Mouse (Mus musculus): ENCODE measurements around the gene Dus1l. TPM values are rescaled to one million over a fixed set of nuclear protein-coding genes. Genes with fewer than 3 reads are reported as not detected.
"Not testable (repeated sequence)": the region's sequence is repeated elsewhere in the genome, so short reads cannot be mapped to it uniquely, and the experiment has no call there.

Gene Dus1l
- total and polyA plus RNA-seq, 3 experiments = 98.7 to 155 (median 120) TPM

DNA sequence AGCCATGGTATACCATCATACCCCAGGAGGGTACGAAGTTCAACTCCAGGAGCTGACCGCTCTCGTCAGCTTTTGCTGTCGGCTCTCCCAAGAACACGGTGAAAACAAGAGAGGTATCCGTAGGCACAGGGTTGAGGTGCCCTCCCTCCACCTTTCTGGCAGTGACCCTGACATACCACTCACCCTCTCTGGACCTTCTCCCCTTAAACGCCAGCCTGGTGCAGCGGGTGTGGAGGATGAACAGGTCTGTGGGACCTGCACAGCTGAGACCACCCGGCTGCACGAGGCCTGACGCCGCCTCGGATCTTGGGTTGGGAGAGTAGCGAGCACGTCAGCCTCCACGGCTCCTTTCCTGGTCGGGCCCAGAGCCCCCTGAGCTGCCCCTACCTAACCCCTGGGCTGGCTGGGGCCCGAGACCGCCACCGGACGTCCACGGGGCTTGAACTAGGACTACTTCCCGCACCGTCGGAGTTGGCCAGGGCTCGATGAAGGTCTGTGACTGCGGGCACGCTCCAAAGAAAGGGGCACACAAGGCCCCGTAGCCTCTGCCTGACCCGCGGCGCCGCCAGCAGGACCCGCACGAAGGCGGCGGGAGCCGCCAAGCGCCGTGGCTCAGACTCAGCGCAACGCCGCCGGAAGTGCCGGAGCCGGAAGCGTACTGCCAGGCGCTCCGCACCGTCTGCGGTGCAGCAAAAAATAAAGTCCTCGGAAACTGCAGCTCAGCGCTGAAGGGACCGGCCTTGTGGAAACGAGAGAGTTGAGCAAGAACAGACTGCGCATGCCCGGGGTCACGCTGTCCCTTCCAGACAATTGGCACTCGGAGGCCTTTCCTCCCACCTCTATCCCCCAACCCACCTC is at the start of gene Dus1l (continued):
- TF ChIP-seq ELF1 (IDR thresholded peaks at IDR 0.05; ENCODE audit: low read depth, low read length) = peak; percentile 90

GRCm38 (mm10) chr11:120844329-120844728 is 48.1 kb upstream of the Dus1l start:
- TF ChIP-seq ZNF384 (IDR thresholded peaks at IDR 0.05; ENCODE audit: low read depth, low read length) (peak; percentile 57; the same call in 1 of the 2 replicates), NRF1 (IDR thresholded peaks at IDR 0.05; ENCODE audit: low read depth, low read length) (no peak)
- no peaks in the 10 kb centered on the region for H3K79me2 ChIP-seq (replicated peaks; ENCODE audit: control insufficient read depth, extremely low read depth, insufficient read depth, poor library complexity, severe bottlenecking)
- in situ Hi-C loops (cut with MboI; ENCODE audit: low pct_ligation_motif_present, low pct_unique_long_range_greater_than_20kb, low sequenced_read_pairs) = no loop called here
- H3K4me2 ChIP-seq (ENCODE audit: insufficient read depth, low read depth, poor library complexity, severe bottlenecking) = no peak overlapping the region
- no peaks in the 10 kb centered on the region for H3K9me3 ChIP-seq (replicated peaks; ENCODE audit: low read length)
- no peak overlapping the region for H3K4me3 ChIP-seq (replicated peaks in 1 of 3; ENCODE audit: low read depth in 2 of 3, low read length in 2 of 3, poor library complexity in 1 of 3)
- H3K27me3 ChIP-seq (replicated peaks) = no peaks in the 10 kb centered on the region
- no peak for DNase-seq (ENCODE audit: extremely low read depth)
- no peaks in the 10 kb centered on the region for H3K4me1 ChIP-seq (ENCODE audit: control insufficient read depth in 1 of 2, insufficient read depth in 2 of 2)
- H3K27ac ChIP-seq (ENCODE audit: insufficient read depth, low read depth) = no peak overlapping the region
- H3K36me3 ChIP-seq (replicated peaks in 1 of 2; ENCODE audit: control insufficient read depth in 1 of 2, insufficient read depth in 1 of 2, low read length in 1 of 2) = peaks cover 0 to 8% of the 10 kb centered on the region in 2 experiments
- dilution Hi-C loops (cut with MboI; ENCODE audit: extremely low pct_ligation_motif_present, extremely low pct_unique_long_range_greater_than_20kb, low sequenced_read_pairs) = no loop called here
- no peak overlapping the region for H3K9ac ChIP-seq (ENCODE audit: insufficient read depth, low read depth)

DNA sequence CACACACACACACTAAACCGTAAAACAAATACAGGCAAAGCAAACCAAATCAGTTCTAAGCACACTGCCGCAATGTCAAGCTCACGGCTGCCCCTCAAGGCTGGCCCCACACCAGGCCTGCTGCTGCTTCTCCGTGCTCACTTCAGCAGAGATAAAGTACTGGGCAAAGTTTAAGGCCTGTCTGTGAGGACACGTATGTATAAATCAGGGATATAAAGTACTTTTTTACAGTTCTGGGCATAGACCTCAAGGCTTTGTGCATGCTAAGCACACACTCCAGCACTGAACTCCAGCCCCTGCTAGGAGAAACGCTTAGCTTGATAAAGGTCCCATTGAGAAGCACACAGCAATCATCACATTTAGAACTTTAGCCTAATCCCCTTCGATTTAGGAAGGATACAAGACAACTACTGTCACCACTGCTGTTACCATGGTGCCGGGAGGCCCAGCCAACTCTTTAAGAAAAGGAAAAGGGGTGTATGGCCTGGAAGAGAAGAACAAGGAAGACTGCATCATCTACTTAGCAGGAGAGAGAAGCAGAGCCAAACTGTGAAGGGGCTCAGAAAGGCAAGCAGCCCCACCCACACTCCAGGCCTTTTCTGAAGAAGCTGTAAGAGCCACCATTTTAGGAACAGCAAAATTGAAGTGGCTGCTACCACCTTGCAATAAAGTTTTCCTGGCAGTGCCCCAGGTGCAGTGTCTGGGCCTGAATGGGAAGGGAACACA is 37.5 kb upstream of the Dus1l start:
- Histone ChIP-seq H3K27ac (ENCODE audit: insufficient read depth, low read depth) (no peak overlapping the region), H3K4me1 (ENCODE audit: control insufficient read depth in 1 of 2, insufficient read depth in 2 of 2) (0 out of 4 replicates have a peak, but pooled peaks cover 0 to 3% of the 10 kb centered on the region in 2 experiments), H3K4me2 (ENCODE audit: insufficient read depth, low read depth, poor library complexity, severe bottlenecking) (no peak overlapping the region), H3K4me3 (replicated peaks in 1 of 3; ENCODE audit: low read depth in 2 of 3, low read length in 2 of 3, poor library complexity in 1 of 3) (no peak overlapping the region), H3K36me3 (replicated peaks in 1 of 2; ENCODE audit: control insufficient read depth in 1 of 2, insufficient read depth in 1 of 2, low read length in 1 of 2) (peaks cover 0 to 12% of the 10 kb centered on the region in 2 experiments), H3K9ac (ENCODE audit: insufficient read depth, low read depth) (no peak overlapping the region), H3K27me3 (replicated peaks) (no peaks in the 10 kb centered on the region), H3K79me2 (replicated peaks; ENCODE audit: control insufficient read depth, extremely low read depth, insufficient read depth, poor library complexity, severe bottlenecking) (no peaks in the 10 kb centered on the region), H3K9me3 (replicated peaks; ENCODE audit: low read length) (no peaks in the 10 kb centered on the region)
- TF ChIP-seq MAX (IDR thresholded peaks at IDR 0.05; ENCODE audit: low read length) (no peak), MAZ (IDR thresholded peaks at IDR 0.05; ENCODE audit: low read depth, low read length) (no peak), PAX5 (IDR thresholded peaks at IDR 0.05; ENCODE audit: low read length) (no peak), BHLHE40 (IDR thresholded peaks at IDR 0.05; ENCODE audit: low read depth, low read length) (no peak), MEF2A (IDR thresholded peaks at IDR 0.05; ENCODE audit: borderline replicate concordance, low read depth, low read length) (no peak), ZKSCAN1 (IDR thresholded peaks at IDR 0.05; ENCODE audit: borderline replicate concordance, low read depth, low read length) (no peak)
- in situ Hi-C loops (cut with MboI; ENCODE audit: low pct_ligation_motif_present, low pct_unique_long_range_greater_than_20kb, low sequenced_read_pairs) = no loop called here
- dilution Hi-C loops (cut with MboI; ENCODE audit: extremely low pct_ligation_motif_present, extremely low pct_unique_long_range_greater_than_20kb, low sequenced_read_pairs) = no loop called here
- no peak for DNase-seq (ENCODE audit: extremely low read depth)

- dilution Hi-C loops (cut with MboI; ENCODE audit: extremely low pct_ligation_motif_present, extremely low pct_unique_long_range_greater_than_20kb, low sequenced_read_pairs); H3K27me3 ChIP-seq (replicated peaks); H3K4me2 ChIP-seq (ENCODE audit: insufficient read depth, low read depth, poor library complexity, severe bottlenecking); H3K4me1 ChIP-seq (ENCODE audit: control insufficient read depth in 1 of 2, insufficient read depth in 2 of 2); in situ Hi-C loops (cut with MboI; ENCODE audit: low pct_ligation_motif_present, low pct_unique_long_range_greater_than_20kb, low sequenced_read_pairs); H3K9me3 ChIP-seq (replicated peaks; ENCODE audit: low read length); H3K27ac ChIP-seq (ENCODE audit: insufficient read depth, low read depth); H3K4me3 ChIP-seq (replicated peaks in 1 of 3; ENCODE audit: low read depth in 2 of 3, low read length in 2 of 3, poor library complexity in 1 of 3); H3K79me2 ChIP-seq (replicated peaks; ENCODE audit: control insufficient read depth, extremely low read depth, insufficient read depth, poor library complexity, severe bottlenecking); H3K9ac ChIP-seq (ENCODE audit: insufficient read depth, low read depth); DNase-seq (ENCODE audit: extremely low read depth): not testable (repeated sequence)
- H3K36me3 ChIP-seq (replicated peaks in 1 of 2; ENCODE audit: control insufficient read depth in 1 of 2, insufficient read depth in 1 of 2, low read length in 1 of 2) = peaks cover 0 to 12% of the 10 kb centered on the region in 2 experiments
Observed at GRCm38 (mm10) chr11:120832962-120833361, 36.8 kb upstream of the Dus1l start.
